Mouse (Mus musculus): ENCODE measurements around the gene Gsto1.

Gene Gsto1

DNA sequence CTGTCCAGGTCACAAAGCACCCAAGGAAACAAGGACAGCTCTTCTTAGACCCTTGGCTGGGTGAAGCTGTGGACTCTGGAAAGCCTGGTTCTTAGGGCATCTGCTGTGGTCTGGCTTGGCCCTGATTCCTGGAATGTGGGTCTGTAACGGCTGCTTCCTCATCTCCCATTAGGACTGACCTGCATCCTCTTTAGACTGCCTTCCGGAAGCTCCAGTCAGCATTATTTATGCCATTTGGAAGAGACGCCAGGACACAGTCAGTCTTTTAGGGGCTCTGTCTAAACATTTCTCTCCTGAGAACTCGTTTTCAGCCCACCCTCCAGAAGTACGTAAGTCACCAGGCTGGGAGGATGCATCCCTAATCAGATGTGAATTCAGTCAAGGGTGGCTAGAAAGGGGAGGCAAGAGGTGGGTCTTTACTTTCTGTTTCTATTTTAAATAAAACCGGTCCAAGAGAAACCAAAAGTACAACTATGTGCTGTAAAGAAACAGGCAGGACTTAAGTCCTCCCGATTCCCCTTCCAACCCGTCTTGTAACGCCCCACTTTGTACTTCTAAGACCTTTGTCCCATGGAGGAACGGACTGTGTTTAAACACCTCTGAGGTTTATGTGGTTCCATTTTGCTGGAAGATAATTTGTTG, 35.8 kb downstream of the Gsto1 start:
- peak in 1 of 2 experiments; percentile 26 for DNase-seq (ENCODE audit: low spot score in 2 of 2)

DNA sequence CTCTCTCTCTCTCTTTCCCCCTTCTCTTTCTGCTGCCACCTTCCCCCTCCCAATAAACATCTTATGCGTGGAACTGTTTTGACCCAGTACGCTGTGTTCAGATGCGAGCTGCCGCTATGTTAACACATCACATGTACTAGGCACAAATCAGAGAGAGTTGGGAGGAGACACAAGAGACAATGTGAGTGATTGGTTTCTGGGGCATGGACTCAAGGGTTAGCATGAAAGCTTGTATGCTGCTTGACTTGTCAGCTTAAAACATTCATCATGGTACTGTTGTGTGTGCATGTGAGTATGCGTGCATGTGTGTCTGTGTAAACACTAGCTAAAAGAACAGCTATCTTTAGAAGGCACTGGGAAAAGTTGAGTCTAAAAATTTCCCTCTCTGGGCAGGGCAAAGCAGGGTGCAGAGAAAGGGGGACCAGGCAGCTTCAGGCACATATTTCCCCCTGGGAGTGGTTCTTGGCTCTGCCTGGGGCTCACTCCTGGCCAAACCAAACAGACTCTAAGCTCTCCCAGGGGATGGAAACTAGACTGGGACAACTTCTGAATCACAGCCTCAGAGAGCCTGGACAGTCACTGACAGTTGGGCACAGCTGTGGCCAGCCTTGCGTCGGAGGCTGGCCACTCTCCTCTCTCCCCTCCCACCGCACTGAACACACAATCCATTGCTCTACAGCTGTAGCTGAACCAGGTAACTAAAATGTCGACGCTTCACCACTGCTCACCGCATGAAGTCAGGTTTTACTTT, 37.0 kb downstream of the Gsto1 start:
- no peak for DNase-seq (ENCODE audit: low spot score in 2 of 2)

DNA sequence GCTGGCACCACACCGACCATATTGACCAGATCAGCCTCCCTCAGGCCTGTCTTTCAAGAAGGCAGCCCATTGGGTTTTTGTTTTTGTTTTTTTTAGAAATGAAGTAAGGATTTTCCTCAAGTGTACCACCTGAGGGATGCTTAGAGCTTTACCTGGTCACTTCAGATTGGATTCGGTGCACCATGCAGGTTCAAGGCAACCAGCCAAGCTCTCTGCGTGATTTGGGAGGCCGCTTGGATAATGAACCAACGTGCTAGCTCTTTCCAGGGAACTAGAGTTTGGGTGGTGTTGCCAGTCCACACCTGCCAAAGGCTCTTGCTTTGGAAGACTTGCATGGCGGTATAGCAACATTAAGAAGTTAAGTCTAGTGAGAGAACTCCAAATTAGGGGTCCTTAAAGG, 38.3 kb downstream of the Gsto1 start:
- DNase-seq (ENCODE audit: low spot score in 2 of 2), result no peak

DNA sequence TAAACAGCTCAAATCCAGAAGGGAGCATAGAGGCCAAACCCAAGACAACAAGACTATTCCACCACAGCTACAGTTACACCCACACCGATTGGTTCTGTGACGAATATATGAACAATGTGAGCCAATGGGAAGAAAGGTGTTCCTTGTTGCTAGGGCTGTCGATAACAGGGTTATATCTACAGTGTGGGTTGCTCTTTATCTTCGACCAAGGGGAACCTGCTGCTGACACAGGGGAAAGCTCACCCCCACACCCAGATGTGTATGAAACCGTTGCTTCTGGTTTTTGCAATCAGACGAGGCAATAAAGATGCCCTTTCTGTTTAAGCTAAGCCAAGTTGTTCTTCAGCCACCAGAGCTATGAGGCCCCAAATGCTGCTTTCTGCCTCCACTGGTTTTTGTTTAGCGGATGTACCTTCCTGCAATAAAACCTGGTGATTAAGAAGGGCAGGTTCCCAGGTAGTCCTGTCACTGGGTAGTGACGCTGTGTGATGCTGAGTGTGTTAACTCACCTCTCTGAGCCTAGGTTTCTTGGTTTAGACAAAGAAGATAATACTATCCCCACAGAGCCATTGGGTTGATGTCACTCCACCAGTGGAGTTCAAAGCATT, 43.8 kb downstream of the Gsto1 start:
- no peak for DNase-seq (ENCODE audit: low spot score in 2 of 2)

DNA sequence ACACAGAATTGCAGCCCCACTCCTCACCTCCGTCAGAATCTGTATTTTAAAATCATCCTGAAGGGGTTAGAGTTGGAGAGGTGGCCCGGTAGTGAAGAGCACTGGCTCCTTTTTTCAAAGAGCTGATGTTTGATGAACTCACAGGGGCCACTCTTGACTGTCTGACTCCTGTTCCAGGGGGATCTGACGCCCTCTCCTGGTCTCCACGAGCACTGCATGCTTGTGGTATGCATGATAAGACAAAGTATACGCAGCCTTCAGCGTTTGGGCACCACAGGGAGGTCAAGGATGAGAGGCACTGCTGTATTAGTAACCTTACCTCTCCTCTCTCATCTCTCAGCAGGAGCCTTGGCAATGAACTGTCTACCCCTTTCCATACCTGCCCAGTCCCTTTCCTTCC, 45.2 kb downstream of the Gsto1 start:
- DNase-seq (ENCODE audit: low spot score in 2 of 2), result no peak

DNA sequence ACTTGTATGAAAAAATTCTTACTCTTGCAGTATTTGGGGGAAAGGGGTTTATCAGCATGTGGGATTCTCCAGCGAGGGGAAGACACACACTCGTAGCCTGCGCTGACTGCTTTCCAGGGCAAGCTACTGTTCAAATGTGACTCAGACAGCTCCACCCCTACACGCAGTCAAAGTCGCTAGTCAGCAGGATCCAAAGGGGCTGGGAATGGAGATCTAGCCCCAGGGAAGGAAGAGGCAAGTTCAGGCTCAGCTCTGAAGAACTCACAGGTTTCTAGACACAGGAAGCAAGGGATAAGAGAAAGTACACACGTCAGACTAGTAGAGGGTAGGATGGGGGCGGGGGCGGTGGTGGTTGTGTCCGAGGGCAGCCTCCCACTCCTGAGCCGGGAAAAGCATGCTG, 45.8 kb downstream of the Gsto1 start:
- no peak for DNase-seq (ENCODE audit: low spot score in 2 of 2)

DNA sequence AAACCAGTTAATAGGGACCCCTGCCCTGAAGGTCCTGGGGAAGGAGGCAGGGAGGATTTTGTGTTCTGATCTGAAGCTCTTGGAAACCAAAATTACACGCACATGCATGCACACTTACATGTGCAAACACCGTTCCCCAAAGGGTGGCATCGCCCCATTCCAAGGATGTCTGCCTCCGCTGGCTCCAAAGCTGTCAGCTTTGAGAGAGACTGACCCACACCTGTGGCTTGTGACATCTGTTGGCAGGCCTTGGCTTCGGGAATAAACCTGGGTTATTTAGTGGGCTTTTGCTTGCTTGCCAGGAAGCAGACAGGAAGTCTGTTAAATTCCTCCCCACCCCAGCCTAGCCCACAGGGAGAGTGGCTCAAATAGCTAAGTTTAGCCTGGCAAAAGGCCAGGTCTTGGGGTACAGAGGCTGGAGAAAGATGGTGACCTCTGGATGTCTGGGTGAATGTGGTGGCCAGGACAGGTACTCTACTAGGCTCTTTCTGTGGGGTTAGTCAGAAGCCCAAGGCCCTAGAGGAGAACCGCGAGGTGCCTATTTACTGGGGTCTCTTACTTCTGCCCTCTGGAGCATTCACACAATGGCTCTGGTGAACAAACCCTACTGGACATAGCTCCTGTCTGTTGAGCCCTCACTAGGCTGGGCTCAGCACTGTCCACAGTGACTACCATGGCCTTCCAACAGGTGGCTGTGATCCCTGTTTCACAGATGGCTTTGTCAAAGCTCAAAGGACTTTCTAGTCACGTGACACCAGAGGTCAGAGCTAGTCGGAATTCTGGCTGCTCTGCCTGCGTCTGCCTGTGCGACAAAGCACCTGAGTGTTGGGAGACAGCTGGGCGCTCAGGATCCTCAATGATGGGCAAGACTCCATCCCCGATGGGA, 47.8 kb downstream of the Gsto1 start:
- no peak for DNase-seq (ENCODE audit: low spot score in 2 of 2)

DNA sequence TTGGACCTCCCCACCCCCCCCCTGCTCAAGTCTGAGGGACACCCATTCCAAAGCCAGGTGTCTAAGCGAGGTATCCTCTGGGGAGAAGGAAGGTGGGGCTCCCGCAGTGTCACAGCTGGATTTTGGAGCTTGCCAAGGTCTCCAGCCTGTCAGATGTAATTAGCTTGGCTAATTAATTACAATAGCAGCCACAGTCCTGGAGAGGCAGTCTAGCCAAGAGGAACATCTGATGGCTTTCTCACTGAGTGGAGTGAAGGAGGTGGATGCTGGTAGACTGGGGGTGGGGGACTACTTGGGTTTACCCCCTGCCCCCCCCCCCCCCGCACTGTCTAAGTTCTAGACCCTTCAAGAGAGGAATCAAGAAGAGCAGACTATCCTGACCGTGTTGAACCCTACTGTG, 48.9 kb downstream of the Gsto1 start:
- no peak for DNase-seq (ENCODE audit: low spot score in 2 of 2)

DNA sequence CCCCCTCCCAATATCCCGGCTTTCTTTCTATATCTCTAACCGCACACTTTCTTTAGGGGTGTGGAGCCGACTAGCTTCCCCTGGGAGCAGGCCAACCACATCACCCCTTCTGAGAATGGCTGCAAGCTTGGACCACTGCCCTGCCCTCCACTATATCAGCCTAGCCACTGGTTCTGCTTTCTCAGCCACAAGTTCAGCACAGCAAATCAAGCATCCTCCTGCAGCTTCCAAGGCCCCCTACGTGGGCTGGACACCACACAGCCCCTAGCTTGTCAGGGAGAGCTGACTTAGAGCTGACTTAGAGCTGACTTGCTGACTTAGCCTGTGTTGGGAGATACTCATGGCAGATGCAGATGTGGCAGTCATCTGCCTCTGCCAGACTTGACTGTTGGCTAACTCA, 50.3 kb downstream of the Gsto1 start:
- no peak for DNase-seq (ENCODE audit: low spot score in 2 of 2)

DNA sequence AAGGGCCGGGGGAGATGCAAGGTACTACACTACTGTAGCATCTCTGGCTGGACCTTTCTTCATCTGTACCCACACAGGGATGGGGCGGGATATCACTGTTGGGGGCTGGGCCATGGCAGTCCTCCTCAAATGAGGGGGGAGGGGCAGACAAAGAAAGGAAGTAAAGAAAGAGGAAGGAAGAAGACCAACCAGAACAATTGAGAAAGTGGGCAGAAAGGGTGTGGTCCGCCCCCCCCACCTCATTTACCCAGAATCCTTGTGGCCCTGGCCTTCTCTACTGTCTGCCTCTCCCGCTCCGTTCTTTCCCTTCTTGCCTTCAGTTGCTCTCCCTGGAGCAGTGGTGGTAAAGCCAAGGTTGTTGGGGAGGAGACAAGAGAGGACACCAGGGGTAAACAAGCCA, 50.8 kb downstream of the Gsto1 start:
- peak; percentile 54 to 75 for DNase-seq (ENCODE audit: low spot score in 2 of 2)

DNA sequence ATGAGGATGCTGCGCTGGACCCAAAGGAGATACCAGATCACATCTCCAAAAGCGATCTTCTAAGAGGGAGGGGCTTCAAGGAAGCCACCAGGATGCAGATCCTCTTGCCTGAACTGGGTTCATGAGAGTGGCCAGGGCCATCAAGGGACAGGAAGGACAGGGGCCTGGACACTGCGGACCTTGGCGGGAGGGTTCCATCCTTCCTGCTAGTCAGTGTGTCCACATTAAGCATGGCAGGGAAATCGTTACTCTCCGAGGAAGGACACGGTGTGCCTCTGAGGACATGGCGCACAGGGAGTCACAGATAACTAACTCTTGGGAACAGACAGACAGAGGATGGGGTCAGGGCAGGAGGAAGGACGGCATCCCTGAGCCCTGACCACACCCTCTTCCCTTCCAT, 52.8 kb downstream of the Gsto1 start:
- DNase-seq (ENCODE audit: low spot score in 2 of 2), result no peak

DNA sequence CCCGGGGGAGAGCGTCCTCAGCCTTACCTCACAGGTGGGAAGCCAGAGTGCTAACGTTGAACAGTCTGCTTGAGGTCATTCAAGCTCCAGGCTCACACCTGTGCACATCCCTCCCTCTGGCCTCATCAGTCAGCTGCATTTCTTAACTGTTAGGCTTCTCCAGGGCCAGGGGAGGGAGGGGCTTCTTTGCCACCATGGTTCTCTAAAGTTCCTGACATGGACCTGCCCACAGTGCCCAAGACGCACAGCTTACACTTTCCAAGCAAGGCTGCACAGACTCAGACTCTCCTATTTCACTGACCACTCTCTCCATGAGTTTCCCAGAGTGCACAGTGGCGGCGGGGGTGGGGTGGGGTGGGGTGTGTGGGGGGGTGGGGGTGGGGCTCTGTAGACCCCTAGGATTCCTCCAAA, 54.2 kb downstream of the Gsto1 start:
- DNase-seq (ENCODE audit: low spot score in 2 of 2), result no peak

DNA sequence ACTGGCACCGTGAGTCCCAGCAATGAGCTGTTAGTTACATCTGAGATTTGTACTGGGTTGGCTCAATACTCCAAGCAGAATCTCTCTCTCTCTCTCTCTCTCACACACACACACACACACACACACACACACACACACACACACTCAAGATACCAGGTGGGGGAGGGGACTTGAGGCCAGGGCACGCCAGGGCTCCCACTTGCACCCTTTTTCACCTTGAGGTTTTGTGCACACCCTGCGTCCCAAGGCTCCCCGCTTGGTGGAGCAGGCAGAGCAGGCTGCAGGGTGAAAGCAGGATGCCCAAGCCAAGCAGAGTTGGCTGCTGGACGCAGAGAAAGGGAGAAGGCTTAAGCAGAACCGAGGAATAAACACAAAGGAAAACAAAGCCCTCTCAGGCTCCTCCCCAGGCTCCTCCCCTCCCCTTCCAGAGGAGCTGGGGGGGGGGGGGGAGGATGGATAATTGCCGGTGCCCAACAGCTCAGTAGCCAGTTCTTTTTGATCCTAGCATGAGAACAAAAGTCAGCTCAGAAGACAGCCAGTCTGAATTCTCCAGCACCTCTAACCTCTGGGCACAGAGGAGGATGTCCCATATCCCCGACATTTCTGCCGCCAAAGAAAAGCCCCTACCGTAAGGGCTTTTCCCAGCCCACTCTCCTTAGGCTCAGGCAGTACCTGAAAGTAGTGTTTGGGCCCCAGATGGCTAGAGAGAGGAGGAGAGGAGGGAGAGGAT, 54.8 kb downstream of the Gsto1 start:
- DNase-seq (ENCODE audit: low spot score in 2 of 2), result peak; percentile 33 to 36

DNA sequence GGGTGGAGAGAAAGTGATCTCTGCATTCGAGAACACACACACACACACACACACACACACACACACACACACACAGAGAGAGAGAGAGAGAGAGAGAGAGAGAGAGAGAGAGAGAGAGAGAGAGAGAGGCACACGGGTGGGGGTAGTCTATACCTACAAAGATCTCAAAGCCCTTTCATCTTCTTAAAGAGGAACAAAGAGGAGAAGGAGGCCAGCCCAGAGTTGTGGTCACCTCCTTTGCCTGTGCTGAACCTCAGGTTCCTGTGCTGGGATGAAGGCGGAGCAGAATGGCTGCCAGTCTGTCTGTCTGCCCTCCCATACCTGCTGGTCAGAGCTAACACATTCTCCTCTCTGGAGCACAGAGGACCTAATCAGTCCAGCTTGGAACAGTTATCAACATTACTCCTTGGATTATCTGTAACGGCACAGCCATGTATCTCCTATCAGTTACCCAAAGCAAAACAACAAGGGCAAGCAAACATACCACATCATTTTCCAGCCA, 55.4 kb downstream of the Gsto1 start:
- peak; percentile 51 to 59 for DNase-seq (ENCODE audit: low spot score in 2 of 2)

DNA sequence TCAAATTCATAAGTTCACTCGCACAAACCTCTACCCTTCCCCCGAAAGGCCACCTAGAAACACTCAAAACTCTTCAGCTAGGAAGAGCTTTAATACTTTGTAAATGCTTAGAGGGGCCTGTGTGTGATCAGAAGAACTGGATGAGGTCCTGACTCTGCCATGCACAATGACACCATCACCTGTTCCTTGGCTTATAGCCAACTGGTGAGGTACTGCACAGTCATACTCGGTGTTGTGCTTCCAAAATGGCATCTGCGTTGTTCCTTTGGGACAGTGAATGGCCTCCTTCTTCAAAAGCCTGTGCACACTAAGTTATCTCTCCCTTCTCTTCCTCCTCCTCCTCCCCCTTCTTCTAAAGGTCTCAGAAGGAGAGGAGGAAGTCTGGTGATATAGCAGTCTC, 56.0 kb downstream of the Gsto1 start:
- DNase-seq (ENCODE audit: low spot score in 2 of 2), result no peak

DNA sequence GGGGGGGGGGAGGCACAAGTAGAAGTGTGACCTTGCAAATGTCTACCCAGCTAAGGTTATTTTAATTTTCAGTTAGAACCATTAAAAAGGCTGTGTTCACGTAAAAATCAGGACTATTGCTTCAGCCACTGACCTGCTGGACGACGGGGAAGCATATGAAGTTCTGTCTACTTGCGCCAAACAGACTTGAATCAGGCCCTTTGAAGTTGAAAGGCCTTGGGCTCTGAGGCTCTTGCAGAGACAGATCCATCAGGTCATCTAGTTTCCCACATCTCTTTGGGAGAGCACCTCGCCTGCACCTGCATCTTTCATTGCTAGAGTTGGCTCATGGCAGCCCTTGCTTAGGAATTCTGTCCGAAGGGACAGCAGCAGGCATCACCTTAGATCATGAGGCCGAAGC, 58.6 kb downstream of the Gsto1 start:
- DNase-seq (ENCODE audit: low spot score in 2 of 2), result no peak

DNA sequence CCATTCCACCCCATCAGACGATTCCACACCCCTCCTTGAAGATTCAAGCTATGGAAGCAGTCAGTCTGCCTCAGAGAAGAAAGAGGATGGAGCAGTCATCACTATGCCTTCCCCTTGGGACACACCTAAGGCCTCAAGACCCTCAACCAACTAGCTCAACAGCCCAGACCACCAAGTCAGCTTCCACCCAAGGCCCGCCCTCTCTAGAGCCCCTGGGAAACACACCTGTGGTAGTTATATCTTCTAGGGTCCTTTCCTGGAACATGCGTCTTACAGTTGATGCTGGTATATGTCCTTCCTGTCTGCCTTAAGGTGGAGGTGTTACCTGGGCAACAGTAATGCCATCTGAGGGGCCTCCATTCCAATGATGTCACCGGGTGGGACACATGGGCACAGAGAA, 59.4 kb downstream of the Gsto1 start:
- DNase-seq (ENCODE audit: low spot score in 2 of 2), result no peak

Measured in spleen, postnatal 36 days (tissue).